26 mouse cellular contexts compared by ENCODE assay signal in the genomic region with DNA sequence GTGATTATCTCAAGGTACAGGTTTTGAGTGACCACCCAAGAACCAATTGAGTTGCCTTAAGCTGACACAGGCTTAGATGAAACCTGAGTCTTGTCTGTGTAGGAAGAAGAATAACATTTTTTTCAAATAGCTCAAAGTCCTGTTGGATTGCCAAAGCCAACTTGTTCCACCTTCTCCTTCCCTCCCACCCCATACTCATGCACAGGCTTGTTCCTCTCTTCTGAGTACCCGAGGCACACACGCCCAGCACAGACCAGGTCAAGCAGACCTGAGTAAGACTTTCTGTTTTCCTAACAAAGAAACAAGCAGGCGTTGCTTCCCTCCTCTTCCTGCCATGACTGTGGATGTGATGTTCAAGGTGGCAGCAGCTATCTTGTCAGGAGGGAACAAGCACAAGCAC. TPM values are rescaled to one million over a fixed set of nuclear protein-coding genes. Genes with fewer than 3 reads are reported as not detected.
DNase-seq lines count a peak whose midpoint lies in the region; ATAC-seq and TF ChIP-seq lines count a peak whose summit lies in the region.
"Had no signal": no experiment of that assay in that cellular context is flagged by ENCODE, and none has a peak within 500 bp of the region (broad histone marks: within the 10 kb centered on the region; RNA-seq: fewer than 3 reads in every experiment).

No protein-coding gene starts in this region.

- no peak for TF ChIP-seq EP300 in liver, postnatal 0 days (IDR thresholded peaks at IDR 0.05; ENCODE audit: low read depth)

- H3K36me3 ChIP-seq in liver, embryonic 12.5 days: no peaks in the 10 kb centered on the region
- no peaks in the 10 kb centered on the region for H3K36me3 ChIP-seq in liver, postnatal 0 days (replicated peaks; ENCODE audit: insufficient read depth, low read length)
- no peaks in the 10 kb centered on the region for H3K36me3 ChIP-seq in embryonic facial prominence, embryonic 15.5 days
- no peaks in the 10 kb centered on the region for H3K36me3 ChIP-seq in limb, embryonic 10.5 days
- H3K36me3 ChIP-seq in stomach, embryonic 15.5 days: no peaks in the 10 kb centered on the region
- no peaks in the 10 kb centered on the region for H3K36me3 ChIP-seq in thymus, adult 2 months (ENCODE audit: control insufficient read depth, insufficient read depth, low read length)
- H3K36me3 ChIP-seq: embryonic facial prominence, embryonic 12.5 days; forebrain, embryonic 10.5 days; heart, embryonic 10.5 days; liver, embryonic 13.5 days; midbrain, embryonic 15.5 days; neural tube, embryonic 12.5 days had no signal

- TF ChIP-seq POLR2A in thymus, adult 2 months (IDR thresholded peaks at IDR 0.05; ENCODE audit: control insufficient read depth, extremely low read depth, insufficient read depth, low read length, poor library complexity): no peak

- no peaks in the 10 kb centered on the region; the same call in 1 of the 2 replicates for H3K27me3 ChIP-seq in liver, embryonic 12.5 days (replicated peaks)
- H3K27me3 ChIP-seq in liver, postnatal 0 days (ENCODE audit: insufficient read depth, low read length): no peaks in the 10 kb centered on the region
- H3K27me3 ChIP-seq in embryonic facial prominence, embryonic 15.5 days: no peaks in the 10 kb centered on the region
- no peaks in the 10 kb centered on the region for H3K27me3 ChIP-seq in limb, embryonic 10.5 days (ENCODE audit: low read depth, poor library complexity, severe bottlenecking)
- H3K27me3 ChIP-seq in stomach, embryonic 15.5 days (replicated peaks): no peaks in the 10 kb centered on the region
- H3K27me3 ChIP-seq in thymus, adult 2 months (ENCODE audit: control insufficient read depth, insufficient read depth, low read length): no peaks in the 10 kb centered on the region
- H3K27me3 ChIP-seq: embryonic facial prominence, embryonic 12.5 days; liver, embryonic 13.5 days; midbrain, embryonic 15.5 days; neural tube, embryonic 12.5 days had no signal

- H3K4me3 ChIP-seq in liver, embryonic 12.5 days: no peak overlapping the region
- no peak overlapping the region for H3K4me3 ChIP-seq in liver, postnatal 0 days (ENCODE audit: low read depth, low read length)
- H3K4me3 ChIP-seq in embryonic facial prominence, embryonic 15.5 days (replicated peaks): no peak overlapping the region
- 0 out of 2 replicates have a peak overlapping the region, but pooled peaks have one; percentile 4 for H3K4me3 ChIP-seq in limb, embryonic 10.5 days
- no peak overlapping the region for H3K4me3 ChIP-seq in stomach, embryonic 15.5 days (replicated peaks)
- no peak overlapping the region for H3K4me3 ChIP-seq in thymus, adult 2 months (ENCODE audit: control insufficient read depth, insufficient read depth, low read length)
- H3K4me3 ChIP-seq: embryonic facial prominence, embryonic 12.5 days; forebrain, embryonic 10.5 days; heart, embryonic 10.5 days; liver, embryonic 13.5 days; megakaryocyte, embryonic 14.5 days; midbrain, embryonic 15.5 days; neural tube, embryonic 12.5 days had no signal

- H3K27ac ChIP-seq in liver, embryonic 12.5 days: no peak overlapping the region
- no peak overlapping the region for H3K27ac ChIP-seq in liver, postnatal 0 days (ENCODE audit: low read depth)
- H3K27ac ChIP-seq in embryonic facial prominence, embryonic 15.5 days (replicated peaks): no peak overlapping the region
- H3K27ac ChIP-seq in limb, embryonic 10.5 days: peak overlapping the region; percentile 61; the same call in 1 of the 2 replicates
- peak overlapping the region; percentile 51; the same call in 1 of the 2 replicates for H3K27ac ChIP-seq in stomach, embryonic 15.5 days
- no peak overlapping the region for H3K27ac ChIP-seq in thymus, adult 2 months (ENCODE audit: control insufficient read depth, insufficient read depth, low read length)
- H3K27ac ChIP-seq: embryonic facial prominence, embryonic 12.5 days; forebrain, embryonic 10.5 days; heart, embryonic 10.5 days; hindbrain, embryonic 14.5 days; liver, embryonic 13.5 days; midbrain, embryonic 15.5 days; neural tube, embryonic 12.5 days had no signal

- ATAC-seq in liver, embryonic 12.5 days: no peak
- ATAC-seq in liver, postnatal 0 days: no peak
- no peak for ATAC-seq in embryonic facial prominence, embryonic 15.5 days (ENCODE audit: insufficient number of reproducible peaks, low FRiP score, low TSS enrichment, low read depth)
- no peak for ATAC-seq in stomach, embryonic 15.5 days (ENCODE audit: insufficient read depth, low FRiP score, low read depth)
- ATAC-seq: midbrain, embryonic 15.5 days had no signal

- 0 out of 2 replicates have a peak overlapping the region, but pooled peaks have one; percentile 6 for H3K4me2 ChIP-seq in liver, embryonic 12.5 days
- no peak overlapping the region for H3K4me2 ChIP-seq in liver, postnatal 0 days (ENCODE audit: low read depth, low read length)
- H3K4me2 ChIP-seq in embryonic facial prominence, embryonic 15.5 days (replicated peaks): peak overlapping the region; percentile 22
- H3K4me2 ChIP-seq in stomach, embryonic 15.5 days: no peak overlapping the region
- H3K4me2 ChIP-seq: embryonic facial prominence, embryonic 12.5 days; hindbrain, embryonic 14.5 days; liver, embryonic 13.5 days; lung, embryonic 14.5 days; midbrain, embryonic 15.5 days; neural tube, embryonic 12.5 days had no signal

- TF ChIP-seq CTCF in liver, postnatal 0 days (IDR thresholded peaks at IDR 0.05; ENCODE audit: low read depth): no peak
- TF ChIP-seq CTCF in thymus, adult 2 months (IDR thresholded peaks at IDR 0.05; ENCODE audit: borderline replicate concordance, control insufficient read depth, extremely low read depth, insufficient read depth, low read length, poor library complexity): no peak

- no peaks in the 10 kb centered on the region for H3K9me3 ChIP-seq in liver, embryonic 12.5 days (replicated peaks)
- H3K9me3 ChIP-seq in liver, postnatal 0 days (ENCODE audit: low read length): no peaks in the 10 kb centered on the region
- H3K9me3 ChIP-seq in embryonic facial prominence, embryonic 15.5 days (replicated peaks): no peaks in the 10 kb centered on the region
- H3K9me3 ChIP-seq in limb, embryonic 10.5 days (replicated peaks): no peaks in the 10 kb centered on the region
- no peaks in the 10 kb centered on the region for H3K9me3 ChIP-seq in stomach, embryonic 15.5 days
- H3K9me3 ChIP-seq: embryonic facial prominence, embryonic 12.5 days; forebrain, embryonic 10.5 days; heart, embryonic 10.5 days; liver, embryonic 13.5 days; megakaryocyte, embryonic 14.5 days; midbrain, embryonic 15.5 days; neural tube, embryonic 12.5 days had no signal

- no peak for DNase-seq in liver, postnatal 0 days
- DNase-seq in limb, embryonic 10.5 days (ENCODE audit: low spot score): no peak
- DNase-seq in thymus, adult 2 months: no peak
- no peak for DNase-seq in lung, postnatal 36 days
- DNase-seq: adrenal gland, adult 8-10 months; cerebellum, adult 11-12 months; cerebellum, postnatal 10 days; gastrocnemius, postnatal 14 days; heart, postnatal 4 days; kidney, adult 2 months; layer of hippocampus, adult 9-11 months; left cerebral cortex, postnatal 4 days; liver, embryonic 13.5 days; lung, embryonic 14.5 days; retina, postnatal 1 day had no signal

- no peak overlapping the region for H3K9ac ChIP-seq in liver, embryonic 12.5 days
- H3K9ac ChIP-seq in liver, postnatal 0 days (replicated peaks): no peak overlapping the region
- no peak overlapping the region for H3K9ac ChIP-seq in embryonic facial prominence, embryonic 15.5 days
- H3K9ac ChIP-seq in stomach, embryonic 15.5 days: no peak overlapping the region
- H3K9ac ChIP-seq: embryonic facial prominence, embryonic 12.5 days; forebrain, postnatal 0 days; hindbrain, embryonic 14.5 days; liver, embryonic 13.5 days; lung, embryonic 14.5 days; midbrain, embryonic 15.5 days; neural tube, embryonic 12.5 days had no signal

- 55% methylated on average over 3 of the region's 3 CpGs for WGBS in liver, embryonic 12.5 days (ENCODE audit: insufficient replicate concordance)
- 57% methylated on average over 3 of the region's 3 CpGs for WGBS in liver, postnatal 0 days (ENCODE audit: insufficient replicate concordance)
- WGBS in embryonic facial prominence, embryonic 15.5 days: 47% methylated on average over 3 of the region's 3 CpGs
- 60% methylated on average over 3 of the region's 3 CpGs for WGBS in limb, embryonic 10.5 days
- WGBS in stomach, embryonic 15.5 days: 59% methylated on average over 3 of the region's 3 CpGs
- 65% methylated on average over 3 of the region's 3 CpGs for WGBS in thymus, adult 2 months

- H3K4me1 ChIP-seq in liver, embryonic 12.5 days: no peaks in the 10 kb centered on the region
- no peaks in the 10 kb centered on the region for H3K4me1 ChIP-seq in liver, postnatal 0 days (ENCODE audit: insufficient read depth)
- H3K4me1 ChIP-seq in embryonic facial prominence, embryonic 15.5 days: 0 out of 2 replicates have a peak, but pooled peaks cover 8% of the 10 kb centered on the region
- peaks cover 10% of the 10 kb centered on the region for H3K4me1 ChIP-seq in limb, embryonic 10.5 days
- no peaks in the 10 kb centered on the region for H3K4me1 ChIP-seq in stomach, embryonic 15.5 days
- peaks cover 10% of the 10 kb centered on the region for H3K4me1 ChIP-seq in thymus, adult 2 months (replicated peaks; ENCODE audit: control insufficient read depth, insufficient read depth, low read length)
- H3K4me1 ChIP-seq: embryonic facial prominence, embryonic 12.5 days; heart, embryonic 10.5 days; liver, embryonic 13.5 days; midbrain, embryonic 15.5 days; neural tube, embryonic 12.5 days had no signal

RNA-seq across cellular contexts. Expression of a gene that starts 23.4 kb away (rescaled TPM):
- polyA plus RNA-seq in liver, embryonic 12.5 days (2016; fragmentation: Nextera tagmentation; extraction: Ambion mirVana): 23.4 and 27.8 TPM in 2 replicates
- polyA plus RNA-seq in liver, postnatal 0 days (2015; fragmentation: Nextera tagmentation; extraction: Ambion mirVana): 16.7 and 17.4 TPM in 2 replicates
- polyA plus RNA-seq in embryonic facial prominence, embryonic 15.5 days (2015; fragmentation: Nextera tagmentation; extraction: Ambion mirVana): 54.7 and 56.6 TPM in 2 replicates
- polyA plus RNA-seq in limb, embryonic 10.5 days (2016; fragmentation: Nextera tagmentation; extraction: Ambion mirVana): 44.9 and 55.9 TPM in 2 replicates
- 53.7 and 60.1 TPM in 2 replicates for polyA plus RNA-seq in stomach, embryonic 15.5 days (2015; fragmentation: Nextera tagmentation; extraction: Ambion mirVana)
- 6.7 and 9.3 TPM in 2 replicates for polyA plus RNA-seq in thymus, adult 2 months (2012; rRNA removed)

RNA-seq across cellular contexts. Expression of a gene that starts 54.4 kb away (rescaled TPM):
- 7.6 and 8.0 TPM in 2 replicates for polyA plus RNA-seq in liver, embryonic 12.5 days (2016; fragmentation: Nextera tagmentation; extraction: Ambion mirVana)
- 5.6 and 6.3 TPM in 2 replicates for polyA plus RNA-seq in liver, postnatal 0 days (2015; fragmentation: Nextera tagmentation; extraction: Ambion mirVana)
- polyA plus RNA-seq in embryonic facial prominence, embryonic 15.5 days (2015; fragmentation: Nextera tagmentation; extraction: Ambion mirVana): 17.0 and 17.2 TPM in 2 replicates
- polyA plus RNA-seq in limb, embryonic 10.5 days (2016; fragmentation: Nextera tagmentation; extraction: Ambion mirVana): 18.0 and 18.9 TPM in 2 replicates
- polyA plus RNA-seq in stomach, embryonic 15.5 days (2015; fragmentation: Nextera tagmentation; extraction: Ambion mirVana): 11.9 and 13.6 TPM in 2 replicates
- polyA plus RNA-seq in thymus, adult 2 months (2012; rRNA removed): 7.8 and 8.5 TPM in 2 replicates

Comparison
In these comparisons a context has a peak if more than half of its experiments do, and no peak if none do; other contexts are left out.
1. H3K4me2 ChIP-seq: peak in liver, embryonic 12.5 days (single experiment) and embryonic facial prominence, embryonic 15.5 days (single experiment); none in liver, postnatal 0 days (single experiment) and stomach, embryonic 15.5 days (single experiment).
2. H3K27ac ChIP-seq: peak in limb, embryonic 10.5 days (single experiment) and stomach, embryonic 15.5 days (single experiment); none in liver, embryonic 12.5 days (single experiment), liver, postnatal 0 days (single experiment), embryonic facial prominence, embryonic 15.5 days (single experiment) and thymus, adult 2 months (single experiment).